Mouse (Mus musculus) retina, postnatal 7 days (tissue): ENCODE data around the gene Gpat3.

ENCODE experiments used
- DNase-seq: peaks from one replicate; pipeline ENCODE4 v3.0.0-alpha.2; 2012; ENCODE audit warnings: low read depth, low spot score

Gene Gpat3

GRCm38 (mm10) chr5:100845485-100845847 is at the start of gene Gpat3:
Gene Gpat3 (plus strand): TSS chr5:100845713.
- DNase-seq: no peak

DNA sequence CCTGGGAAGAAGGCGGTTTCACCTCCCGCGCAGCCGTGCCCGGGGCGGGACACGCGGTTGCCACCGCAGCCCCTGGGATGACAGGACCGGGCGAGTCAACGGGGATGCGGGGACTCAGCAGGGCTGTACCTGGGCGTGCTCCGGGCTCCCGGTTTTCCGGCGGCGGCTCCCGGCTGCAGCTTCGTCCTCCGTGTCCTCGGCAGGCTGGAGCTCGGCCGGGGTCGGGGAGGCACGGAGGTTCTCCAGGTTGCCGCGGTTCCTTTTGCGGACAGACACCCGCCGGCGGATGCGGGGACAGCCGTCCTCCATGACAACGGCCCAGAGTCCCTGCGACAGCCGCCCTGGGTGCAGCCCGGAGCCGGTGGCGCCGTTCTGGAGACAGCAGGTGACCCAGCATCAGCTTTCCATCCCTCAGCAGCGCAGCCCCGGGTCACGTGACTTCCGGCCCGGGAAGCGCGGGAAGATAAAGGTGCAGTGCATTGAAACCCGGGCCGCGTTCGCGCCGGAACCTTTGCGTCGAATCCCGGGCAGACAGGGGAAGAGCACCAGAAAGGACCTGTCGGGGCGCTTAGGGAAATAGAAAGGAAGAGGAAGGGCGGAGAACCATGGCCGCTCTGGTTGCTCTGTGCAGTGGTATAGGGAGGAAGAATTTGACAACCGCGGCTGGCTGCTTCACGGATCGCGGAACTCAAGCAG is 47.2 kb upstream of the Gpat3 start, which contains the start of the genes Helq and Mrps18c:
Gene Helq (minus strand): TSS at position 434 of the 696 bp plus-strand sequence.
Gene Mrps18c (plus strand): TSS at position 463 of the 696 bp plus-strand sequence.
- DNase-seq: peak; percentile 89

GRCm38 (mm10) chr5:100818341-100818740 is 27.2 kb upstream of the Gpat3 start:
- DNase-seq: no peak

- DNase-seq: no peak
Measured at GRCm38 (mm10) chr5:100819568-100820480, 25.7 kb upstream of the Gpat3 start.

GRCm38 (mm10) chr5:100820483-100821184 is 24.9 kb upstream of the Gpat3 start, which contains the start of gene Abraxas1:
Gene Abraxas1 (minus strand): TSS chr5:100820965.
- peak; percentile 74 for DNase-seq

- no peak for DNase-seq
Measured at GRCm38 (mm10) chr5:100821375-100821774, 24.1 kb upstream of the Gpat3 start.

DNA sequence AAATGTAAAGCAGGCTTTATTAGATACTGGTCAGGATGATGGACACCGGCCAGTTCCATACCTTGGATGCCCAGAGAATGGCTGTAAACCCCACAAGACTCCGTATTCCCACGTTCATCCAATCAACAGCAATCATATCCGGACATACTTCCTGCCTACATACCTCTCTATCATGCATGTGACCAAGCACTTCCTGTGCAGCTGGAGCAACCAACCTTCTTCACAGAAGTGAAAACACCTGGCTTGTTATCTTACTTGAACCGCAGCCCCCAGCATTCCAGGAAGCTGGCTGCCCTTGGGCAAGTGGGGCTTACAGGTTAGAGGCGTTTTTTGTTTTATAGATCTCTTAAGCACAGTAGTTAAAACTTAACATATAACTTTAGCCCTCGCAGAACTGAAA is 22.7 kb upstream of the Gpat3 start:
- no peak for DNase-seq

- DNase-seq: no peak
Measured at GRCm38 (mm10) chr5:100825975-100826374, 19.5 kb upstream of the Gpat3 start.

GRCm38 (mm10) chr5:100826531-100826930 is 19.0 kb upstream of the Gpat3 start:
- no peak for DNase-seq

DNA sequence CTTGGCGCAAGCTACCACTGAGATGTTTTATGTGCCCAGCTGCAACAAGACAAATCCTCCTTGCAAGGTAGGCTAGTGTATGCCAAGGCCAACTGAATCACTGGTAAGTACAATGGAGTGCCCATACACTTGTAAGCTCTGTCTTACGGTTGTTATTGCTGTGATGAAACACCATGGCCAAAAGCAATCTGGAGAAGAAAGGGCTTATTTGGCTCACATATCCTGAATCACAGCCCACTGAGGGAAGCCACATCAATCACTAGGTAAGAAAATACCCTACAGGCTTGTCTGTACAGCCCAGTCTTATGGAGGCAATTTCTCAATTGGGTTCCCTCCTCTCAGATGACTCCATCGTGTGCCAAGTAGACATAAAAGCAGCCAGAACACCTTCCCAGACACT is 16.8 kb upstream of the Gpat3 start:
- DNase-seq: no peak

DNA sequence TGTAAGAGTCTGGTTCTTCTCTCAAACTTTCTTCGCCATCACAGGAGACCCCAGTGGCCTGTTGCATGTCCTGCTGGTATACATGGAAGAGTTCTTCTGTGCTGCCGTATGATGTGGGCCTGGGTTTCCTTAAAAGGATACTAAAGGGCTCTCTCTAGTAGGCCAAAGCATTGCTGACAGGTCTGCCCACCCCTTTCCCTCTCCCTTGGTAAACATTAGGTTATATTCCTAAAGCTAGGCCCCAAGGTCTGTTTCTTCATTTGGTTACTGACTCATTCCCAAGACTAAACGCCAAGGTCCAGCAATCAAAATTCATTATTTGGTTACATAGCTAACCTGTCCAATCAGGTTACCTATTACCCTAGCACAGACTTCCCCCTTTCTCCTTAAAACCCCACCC is 12.8 kb upstream of the Gpat3 start:
- DNase-seq: no peak

DNA sequence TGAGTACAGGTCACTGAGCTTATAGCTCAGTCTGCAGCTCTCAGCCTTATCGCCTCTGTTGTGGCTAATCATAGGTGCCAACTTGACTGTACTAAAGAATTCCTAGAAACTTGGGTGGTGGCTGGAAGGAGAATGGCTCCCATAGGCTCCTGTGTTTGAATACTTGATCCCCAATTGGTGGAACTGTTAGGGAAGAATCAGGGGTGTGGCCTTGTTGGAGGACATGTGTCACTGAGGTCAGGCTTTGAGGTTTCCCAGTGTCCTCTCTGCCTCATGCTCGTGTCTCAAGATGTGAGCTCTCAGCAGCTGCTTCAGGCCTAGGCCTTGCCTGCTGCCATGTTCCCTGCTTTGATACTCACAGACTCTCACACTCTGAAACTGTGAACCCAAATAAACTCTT is 11.7 kb upstream of the Gpat3 start:
- DNase-seq: no peak

DNA sequence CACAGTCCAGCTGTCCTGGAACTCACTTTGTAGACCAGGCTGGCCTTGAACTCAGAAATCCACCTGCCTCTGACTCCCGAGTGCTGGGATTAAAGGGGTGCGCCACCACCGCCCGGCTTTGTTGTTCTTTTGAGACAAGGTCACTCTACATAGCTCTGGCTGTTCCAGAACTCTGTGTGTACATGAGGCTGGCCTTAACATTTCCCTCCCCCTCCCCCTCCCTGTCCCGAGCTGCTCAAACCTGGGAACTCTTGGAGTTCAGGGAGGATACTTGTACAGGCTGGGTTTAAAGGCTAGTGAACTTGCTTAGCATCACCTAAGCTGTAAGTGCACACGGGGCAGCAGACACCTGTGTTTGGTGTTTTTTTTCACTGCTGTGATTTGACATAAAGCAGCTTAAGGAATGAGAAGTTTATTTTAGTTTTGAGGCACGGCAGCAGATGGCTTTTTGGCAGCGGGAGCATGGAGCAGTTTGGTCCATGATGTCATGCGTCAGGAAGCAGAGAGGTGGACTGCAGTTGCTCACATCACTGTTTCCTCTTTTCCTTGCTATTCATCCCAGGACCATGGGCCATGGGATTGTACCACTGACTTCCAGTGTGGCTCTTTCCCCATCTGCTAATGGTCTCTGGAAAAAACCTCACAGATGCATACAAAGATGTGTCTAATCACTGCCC is 9.5 kb upstream of the Gpat3 start:
- no peak for DNase-seq

DNA sequence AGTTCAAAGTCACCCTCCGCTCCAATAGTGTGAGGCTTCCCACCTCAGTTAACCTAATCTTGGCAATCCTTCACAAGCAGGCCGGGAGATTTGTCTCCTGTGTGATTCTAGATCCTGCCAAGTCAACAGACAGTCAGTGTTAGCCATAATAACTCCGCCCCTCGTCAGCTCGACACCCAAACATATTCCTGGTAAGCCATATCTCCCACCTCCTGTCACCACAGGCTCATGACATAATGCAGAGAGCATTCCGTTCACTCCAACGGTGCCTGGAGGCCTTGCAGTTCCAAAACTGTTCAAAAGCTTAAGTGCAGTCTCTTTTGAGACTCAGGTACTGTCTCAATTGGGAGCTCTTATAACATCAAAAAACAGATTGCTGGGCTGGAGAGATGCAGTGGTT is 7.6 kb upstream of the Gpat3 start:
- no peak for DNase-seq

GRCm38 (mm10) chr5:100844485-100844884 is 1.0 kb upstream of the Gpat3 start:
- DNase-seq: no peak

DNA sequence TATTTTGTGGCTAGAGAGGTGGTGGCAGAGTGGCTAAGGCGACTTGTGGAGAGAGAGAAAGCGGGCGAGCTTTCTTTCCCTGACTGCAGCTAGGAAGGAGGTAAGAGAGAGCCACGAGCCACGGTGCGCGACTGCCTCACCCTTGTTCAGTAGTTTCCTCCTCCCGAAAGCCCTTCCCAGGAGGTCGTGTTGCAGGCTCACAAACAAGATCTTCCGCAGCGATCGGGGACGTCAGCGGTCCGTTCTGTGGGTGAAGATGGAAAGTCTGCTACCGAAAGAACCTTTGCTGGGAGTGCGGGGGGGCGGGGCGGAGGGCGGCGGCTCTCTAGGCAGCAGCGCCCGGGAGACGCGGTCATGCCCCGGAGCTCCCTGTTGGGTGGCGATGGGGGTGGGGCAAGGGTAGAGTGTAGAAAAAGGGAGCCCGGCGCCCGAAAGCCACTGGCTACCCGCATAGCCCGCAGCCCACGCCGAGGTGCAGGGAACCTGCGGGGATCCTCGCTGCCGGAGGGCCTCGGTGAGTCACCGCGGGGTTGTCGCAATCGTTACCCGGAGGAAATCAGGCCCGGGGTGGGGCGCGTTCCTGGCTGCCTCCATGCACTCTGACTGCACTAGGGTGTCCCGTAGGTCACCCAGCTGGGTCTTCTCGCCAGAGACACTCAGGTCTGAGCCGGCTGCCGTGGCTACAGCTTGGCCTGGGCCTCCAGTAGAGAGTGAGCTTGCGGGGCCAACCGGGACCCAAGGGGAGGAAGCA is 510 bp downstream of the Gpat3 start:
- DNase-seq: peak; percentile 14

- no peak for DNase-seq
Measured at GRCm38 (mm10) chr5:100846599-100846920, 1.0 kb downstream of the Gpat3 start.

GRCm38 (mm10) chr5:100847143-100847542 is 1.6 kb downstream of the Gpat3 start:
- DNase-seq: no peak

DNA sequence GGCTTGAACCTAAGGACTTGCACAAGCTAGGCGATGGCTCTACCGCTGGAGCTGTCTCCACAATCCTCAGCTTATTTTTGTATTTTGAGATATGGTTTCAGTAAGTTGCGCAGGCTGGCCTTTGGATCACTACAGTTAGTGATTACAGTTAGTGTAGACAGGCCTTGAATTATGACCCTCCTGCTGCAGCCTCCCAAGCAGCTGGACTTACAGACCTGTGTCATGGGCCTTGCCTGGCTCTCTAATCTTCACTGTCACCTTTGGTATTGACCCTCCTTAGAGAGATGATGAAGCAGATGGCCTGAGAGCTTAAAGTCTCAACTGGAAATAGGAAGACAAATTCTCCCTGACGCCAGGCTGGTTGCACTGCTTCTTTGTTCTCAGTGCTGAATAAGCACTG is 8.4 kb downstream of the Gpat3 start:
- DNase-seq: peak; percentile 6

DNA sequence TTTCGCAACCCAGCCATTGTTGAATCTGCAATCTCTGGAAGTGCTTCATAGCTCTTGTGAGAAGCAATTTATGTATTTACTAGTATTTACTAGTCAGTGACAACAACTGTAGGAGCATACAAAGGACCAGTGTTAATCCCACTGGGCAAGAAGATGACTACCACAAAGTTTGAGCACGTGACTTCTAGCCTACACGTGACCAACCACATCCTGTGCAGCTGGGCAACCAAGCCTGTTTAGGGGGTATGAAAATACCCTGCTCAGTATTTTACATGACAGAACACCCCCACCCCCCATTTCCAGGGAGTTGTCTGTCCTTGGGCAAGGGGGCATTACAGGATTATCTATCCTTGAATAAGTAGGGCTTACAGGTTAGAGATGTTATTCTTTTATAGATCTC is 11.0 kb downstream of the Gpat3 start:
- DNase-seq: no peak
